Mouse (Mus musculus): ENCODE data around the gene Srbd1. TPM values are rescaled to one million over a fixed set of nuclear protein-coding genes. Genes with fewer than 3 reads are reported as not detected.

The Srbd1 gene
- total RNA-seq, 2 experiments from 2014 or later, result 33.0 to 34.2 TPM

GRCm38 (mm10) chr17:86150867-86151348 lies 5.9 kb upstream of the Srbd1 start:
- ATAC-seq (replicated peaks; ENCODE audit: low FRiP score, low TSS enrichment, poor library complexity, severe bottlenecking), result peak; percentile 99

- no peak for ATAC-seq (replicated peaks; ENCODE audit: low FRiP score, low TSS enrichment, poor library complexity, severe bottlenecking)
Observed at GRCm38 (mm10) chr17:86149726-86150125, 4.8 kb upstream of the Srbd1 start.

- peak; percentile 62 for ATAC-seq (replicated peaks; ENCODE audit: low FRiP score, low TSS enrichment, poor library complexity, severe bottlenecking)
Observed at GRCm38 (mm10) chr17:86144537-86145078, 367 bp downstream of the Srbd1 start.

- peak; percentile 54 for ATAC-seq (replicated peaks; ENCODE audit: low FRiP score, low TSS enrichment, poor library complexity, severe bottlenecking)
Observed at GRCm38 (mm10) chr17:86135835-86136234, 9.1 kb downstream of the Srbd1 start.

GRCm38 (mm10) chr17:86134461-86134860 lies 10.5 kb downstream of the Srbd1 start:
- ATAC-seq (replicated peaks; ENCODE audit: low FRiP score, low TSS enrichment, poor library complexity, severe bottlenecking), result no peak

- peak; percentile 67 for ATAC-seq (replicated peaks; ENCODE audit: low FRiP score, low TSS enrichment, poor library complexity, severe bottlenecking)
Observed at GRCm38 (mm10) chr17:86132534-86132933, 12.4 kb downstream of the Srbd1 start.

GRCm38 (mm10) chr17:86128198-86128597 lies 16.8 kb downstream of the Srbd1 start:
- ATAC-seq (replicated peaks; ENCODE audit: low FRiP score, low TSS enrichment, poor library complexity, severe bottlenecking), result no peak

- ATAC-seq (replicated peaks; ENCODE audit: low FRiP score, low TSS enrichment, poor library complexity, severe bottlenecking), result peak; percentile 38; the same call in 1 of the 2 replicates
Observed at GRCm38 (mm10) chr17:86125908-86126307, 19.1 kb downstream of the Srbd1 start.

- no peak for ATAC-seq (replicated peaks; ENCODE audit: low FRiP score, low TSS enrichment, poor library complexity, severe bottlenecking)
Observed at GRCm38 (mm10) chr17:86123146-86123545, 21.8 kb downstream of the Srbd1 start.

GRCm38 (mm10) chr17:86096875-86097274 lies 48.1 kb downstream of the Srbd1 start:
- peak; percentile 88 for ATAC-seq (replicated peaks; ENCODE audit: low FRiP score, low TSS enrichment, poor library complexity, severe bottlenecking)

- ATAC-seq (replicated peaks; ENCODE audit: low FRiP score, low TSS enrichment, poor library complexity, severe bottlenecking), result no peak
Observed at GRCm38 (mm10) chr17:86093124-86093523, 51.9 kb downstream of the Srbd1 start.

GRCm38 (mm10) chr17:86091631-86092030 lies 53.3 kb downstream of the Srbd1 start:
- no peak for ATAC-seq (replicated peaks; ENCODE audit: low FRiP score, low TSS enrichment, poor library complexity, severe bottlenecking)

GRCm38 (mm10) chr17:86089893-86090588 lies 54.9 kb downstream of the Srbd1 start:
- no peak for ATAC-seq (replicated peaks; ENCODE audit: low FRiP score, low TSS enrichment, poor library complexity, severe bottlenecking)

GRCm38 (mm10) chr17:86087922-86088321 lies 57.1 kb downstream of the Srbd1 start:
- peak; percentile 70 for ATAC-seq (replicated peaks; ENCODE audit: low FRiP score, low TSS enrichment, poor library complexity, severe bottlenecking)

GRCm38 (mm10) chr17:86086191-86086590 lies 58.8 kb downstream of the Srbd1 start:
- no peak for ATAC-seq (replicated peaks; ENCODE audit: low FRiP score, low TSS enrichment, poor library complexity, severe bottlenecking)

GRCm38 (mm10) chr17:86083207-86083606 lies 61.8 kb downstream of the Srbd1 start:
- no peak for ATAC-seq (replicated peaks; ENCODE audit: low FRiP score, low TSS enrichment, poor library complexity, severe bottlenecking)

- ATAC-seq (replicated peaks; ENCODE audit: low FRiP score, low TSS enrichment, poor library complexity, severe bottlenecking), result no peak
Observed at GRCm38 (mm10) chr17:86078060-86078459, 66.9 kb downstream of the Srbd1 start.

- no peak for ATAC-seq (replicated peaks; ENCODE audit: low FRiP score, low TSS enrichment, poor library complexity, severe bottlenecking)
Observed at GRCm38 (mm10) chr17:86067444-86067843, 77.5 kb downstream of the Srbd1 start.

GRCm38 (mm10) chr17:86065833-86066232 lies 79.1 kb downstream of the Srbd1 start:
- ATAC-seq (replicated peaks; ENCODE audit: low FRiP score, low TSS enrichment, poor library complexity, severe bottlenecking), result no peak

GRCm38 (mm10) chr17:86063461-86063860 lies 81.5 kb downstream of the Srbd1 start:
- peak; percentile 87 for ATAC-seq (replicated peaks; ENCODE audit: low FRiP score, low TSS enrichment, poor library complexity, severe bottlenecking)

GRCm38 (mm10) chr17:86060911-86061310 lies 84.1 kb downstream of the Srbd1 start:
- ATAC-seq (replicated peaks; ENCODE audit: low FRiP score, low TSS enrichment, poor library complexity, severe bottlenecking), result no peak

All from megakaryocyte-erythroid progenitor cell, adult 5-6 weeks (primary cell).